Mouse (Mus musculus) liver, postnatal 0 days (tissue): Measurements from ENCODE around the gene Rnf213. TPM values are rescaled to one million over a fixed set of nuclear protein-coding genes. Genes with fewer than 3 reads are reported as not detected.

Source experiments
- ATAC-seq: fragments of 200-750 bp; cut with Nextera tagmentation; 2 replicates; pipeline ENCODE4 v1.8.0; 2017; ENCODE audit warnings: mild to moderate bottlenecking, moderate library complexity
- DNase-seq: peaks from one replicate; pipeline ENCODE4 v3.0.0-alpha.2; 2016
- H3K27ac ChIP-seq: fragments of 300-500 bp; sonication (generic); 2 replicates; pipeline ENCODE4 v1.5.1; 2014; ENCODE audit warnings: antibody characterized with exemption, moderate library complexity, mild to moderate bottlenecking, low read depth
- H3K27me3 ChIP-seq: fragments of 300-500 bp; sonication (generic); 2 replicates; pipeline ENCODE4 v1.6.1; 2014; ENCODE audit warnings: low read length, control low read depth, mixed read lengths; ENCODE audit not compliant: insufficient read depth
- H3K36me3 ChIP-seq: fragments of 300-500 bp; sonication (generic); replicated peaks from 2 replicates; pipeline ENCODE4 v1.6.1; 2014; ENCODE audit warnings: mild to moderate bottlenecking, control low read depth, low read length, moderate library complexity, mixed read lengths; ENCODE audit not compliant: insufficient read depth
- H3K4me1 ChIP-seq: fragments of 300-500 bp; sonication (generic); 2 replicates; pipeline ENCODE4 v1.6.1; 2014; ENCODE audit warnings: antibody characterized with exemption, mild to moderate bottlenecking, control low read depth; ENCODE audit not compliant: insufficient read depth
- H3K4me2 ChIP-seq: fragments of 300-500 bp; sonication (generic); 2 replicates; pipeline ENCODE4 v1.6.1; 2014; ENCODE audit warnings: low read depth, mild to moderate bottlenecking, low read length, moderate library complexity, mixed read lengths
- H3K4me3 ChIP-seq: fragments of 300-500 bp; sonication (generic); 2 replicates; pipeline ENCODE4 v1.5.1; 2014; ENCODE audit warnings: low read depth, low read length
- H3K9ac ChIP-seq: fragments of 300-500 bp; sonication (generic); replicated peaks from 2 replicates; pipeline ENCODE4 v1.6.1; 2014; ENCODE audit warnings: mild to moderate bottlenecking, moderate library complexity
- H3K9me3 ChIP-seq: fragments of 300-500 bp; sonication (generic); 2 replicates; pipeline ENCODE4 v1.6.1; 2016; ENCODE audit warnings: mild to moderate bottlenecking, control low read depth, low read length, mixed read lengths
- CTCF ChIP-seq: sonication (generic); IDR thresholded peaks from 2 replicates; pipeline ENCODE4 v1.5.1; 2016; ENCODE audit warnings: antibody characterized with exemption, low read depth
- EP300 ChIP-seq: IDR thresholded peaks from 2 replicates; pipeline ENCODE4 v1.6.1; 2016; ENCODE audit warnings: antibody characterized with exemption, low read depth, mild to moderate bottlenecking
- WGBS: fragments of 180-500 bp; shearing (Covaris S2); extraction: QIAGEN DNeasy Blood & Tissue Kit; methylation state at CpG from one replicate; pipeline ENCODE4 v1.1.7; 2014; ENCODE audit not compliant: insufficient replicate concordance; 5-methylcytosine and 5-hydroxymethylcytosine counted together
- polyA plus RNA-seq: library from polyadenylated mRNA; unstranded; fragments of >200 nt; fragmentation: Nextera tagmentation; extraction: Ambion mirVana; gene quantifications from 2 replicates; pipeline ENCODE4 v1.2.1, GENCODE M21; 2015

The Rnf213 gene
- polyA plus RNA-seq, 1 experiment from 2014 or later: 6.6 TPM

DNA sequence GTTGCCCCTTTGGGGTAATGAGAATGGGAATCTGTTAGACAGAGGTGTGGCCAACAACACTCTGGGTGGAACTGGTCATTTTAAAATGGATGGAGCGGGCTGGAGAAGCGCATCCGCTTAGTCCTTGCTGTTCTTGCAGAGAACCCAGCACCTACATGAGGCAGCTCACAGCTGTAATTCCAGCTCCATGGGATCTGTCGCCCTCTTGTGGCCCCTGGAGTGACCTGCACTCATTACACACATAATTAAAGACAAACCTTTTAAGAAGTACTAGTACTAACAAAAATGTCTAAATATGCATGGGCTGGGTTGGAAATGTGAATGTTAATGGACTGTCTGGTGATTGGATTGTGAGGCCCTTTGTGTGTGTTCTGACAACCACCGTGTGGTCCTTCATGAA, 11.7 kb downstream of the Rnf213 start:
- no peaks in the 10 kb centered on the region for H3K27me3 ChIP-seq
- peak; percentile 77 for DNase-seq
- no peak for ATAC-seq
- no peaks in the 10 kb centered on the region for H3K9me3 ChIP-seq
- no peaks in the 10 kb centered on the region for H3K4me1 ChIP-seq
- 65% methylated on average over 5 of the region's 5 CpGs for WGBS
- H3K4me3 ChIP-seq: no peak overlapping the region
- peaks cover 77% of the 10 kb centered on the region for H3K36me3 ChIP-seq
- H3K4me2 ChIP-seq: no peak overlapping the region
- H3K27ac ChIP-seq: no peak overlapping the region
- no peak overlapping the region for H3K9ac ChIP-seq
- peak; percentile 92 for TF ChIP-seq CTCF
- no peak for TF ChIP-seq EP300

DNA sequence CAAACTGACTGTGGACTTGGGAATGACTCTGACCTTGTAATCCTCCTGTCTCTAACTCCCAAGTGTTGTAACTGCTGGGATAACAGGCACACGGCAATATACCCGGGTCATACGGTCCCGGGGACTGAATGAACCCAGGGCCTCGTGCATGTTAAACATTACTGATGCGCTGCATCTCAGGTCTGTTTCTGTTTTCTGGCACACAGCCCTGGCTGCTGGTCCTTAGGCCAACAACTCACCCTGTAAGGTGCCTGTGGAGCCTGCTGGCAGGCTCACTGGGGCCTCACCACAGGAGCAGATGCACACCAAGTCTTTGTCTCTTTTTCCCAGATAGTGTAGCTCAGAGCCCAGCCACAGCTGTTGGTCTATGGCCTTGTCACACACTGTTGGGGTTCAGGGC, 14.5 kb downstream of the Rnf213 start:
- no peaks in the 10 kb centered on the region for H3K27me3 ChIP-seq
- H3K9me3 ChIP-seq: no peaks in the 10 kb centered on the region
- no peak overlapping the region for H3K4me2 ChIP-seq
- DNase-seq: no peak
- H3K27ac ChIP-seq: no peak overlapping the region
- WGBS: 88% methylated on average over 6 of the region's 6 CpGs
- H3K4me3 ChIP-seq: no peak overlapping the region
- H3K4me1 ChIP-seq: no peaks in the 10 kb centered on the region
- no peak for TF ChIP-seq EP300
- no peak for TF ChIP-seq CTCF
- no peak for ATAC-seq
- H3K36me3 ChIP-seq: peaks cover 94% of the 10 kb centered on the region
- H3K9ac ChIP-seq: no peak overlapping the region

DNA sequence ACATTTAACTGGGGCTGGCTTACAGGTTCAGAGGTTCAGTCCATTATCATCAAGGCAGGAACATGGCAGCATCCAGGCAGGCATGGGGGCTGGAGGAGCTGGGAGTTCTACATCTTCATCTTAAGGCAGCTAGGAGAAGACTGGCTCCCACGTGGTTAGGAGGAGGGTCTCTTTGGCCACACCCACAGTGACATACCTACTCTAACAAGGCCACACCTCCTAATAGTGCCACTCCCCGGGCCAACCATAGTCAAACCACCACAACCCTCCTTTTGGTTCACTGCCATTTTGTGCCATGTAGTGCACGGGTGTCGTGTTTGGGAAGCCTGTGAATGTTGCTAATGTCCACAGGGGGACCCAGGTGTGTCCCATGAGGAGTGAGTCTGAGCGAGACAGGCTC, 15.1 kb downstream of the Rnf213 start:
- Histone ChIP-seq H3K9ac (no peak overlapping the region), H3K36me3 (peaks cover 91% of the 10 kb centered on the region), H3K27me3 (no peaks in the 10 kb centered on the region), H3K27ac (no peak overlapping the region), H3K4me3 (no peak overlapping the region), H3K4me2 (no peak overlapping the region), H3K9me3 (no peaks in the 10 kb centered on the region), H3K4me1 (no peaks in the 10 kb centered on the region)
- 57% methylated on average over 5 of the region's 5 CpGs for WGBS
- DNase-seq (no peak), ATAC-seq (no peak)
- TF ChIP-seq EP300: no peak
- TF ChIP-seq CTCF: no peak

DNA sequence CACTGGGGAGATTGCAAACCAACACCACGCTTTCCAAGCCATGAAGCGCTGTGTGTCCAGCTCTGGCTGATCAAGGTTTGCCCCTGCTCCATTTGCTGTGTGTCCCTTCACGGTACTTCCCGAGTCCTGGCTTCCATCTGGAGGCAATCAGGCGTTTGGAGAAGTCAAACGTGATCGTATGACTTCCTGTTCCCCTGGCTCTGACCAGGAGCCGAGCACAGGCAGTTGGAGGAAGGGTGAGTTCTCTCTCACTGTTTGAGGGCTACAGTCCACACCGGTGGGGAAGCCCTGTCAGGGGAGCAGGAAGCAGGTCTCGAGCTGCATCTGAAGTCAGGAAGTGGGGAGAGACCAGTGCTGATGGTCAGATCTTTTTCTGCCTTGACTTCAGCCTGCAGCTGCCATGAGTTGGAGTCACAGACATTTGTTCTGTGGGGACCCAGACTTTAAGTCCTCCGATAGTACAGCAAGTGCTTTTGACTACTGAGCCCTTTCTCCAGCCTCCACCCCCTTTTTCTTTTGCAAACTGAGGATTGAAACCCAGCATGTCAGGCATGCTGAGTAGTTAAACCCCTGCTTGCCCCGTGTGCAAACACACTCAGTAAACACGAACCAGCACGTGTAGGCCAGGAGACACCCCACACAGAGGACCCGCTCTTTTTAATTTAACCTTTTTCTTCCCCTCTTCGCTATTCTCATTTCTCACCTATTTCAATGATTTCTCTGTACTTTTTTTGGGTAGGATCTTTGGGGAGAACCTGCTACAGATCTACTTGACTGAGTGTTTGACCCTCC, 26.6 kb downstream of the Rnf213 start:
- Histone ChIP-seq H3K9ac (no peak overlapping the region), H3K4me1 (no peaks in the 10 kb centered on the region), H3K9me3 (no peaks in the 10 kb centered on the region), H3K4me2 (no peak overlapping the region), H3K4me3 (no peak overlapping the region), H3K27me3 (no peaks in the 10 kb centered on the region), H3K36me3 (peaks cover 97% of the 10 kb centered on the region), H3K27ac (no peak overlapping the region)
- TF ChIP-seq CTCF (no peak), EP300 (no peak)
- 31% methylated on average over 16 of the region's 16 CpGs for WGBS
- no peak for DNase-seq
- no peak for ATAC-seq

DNA sequence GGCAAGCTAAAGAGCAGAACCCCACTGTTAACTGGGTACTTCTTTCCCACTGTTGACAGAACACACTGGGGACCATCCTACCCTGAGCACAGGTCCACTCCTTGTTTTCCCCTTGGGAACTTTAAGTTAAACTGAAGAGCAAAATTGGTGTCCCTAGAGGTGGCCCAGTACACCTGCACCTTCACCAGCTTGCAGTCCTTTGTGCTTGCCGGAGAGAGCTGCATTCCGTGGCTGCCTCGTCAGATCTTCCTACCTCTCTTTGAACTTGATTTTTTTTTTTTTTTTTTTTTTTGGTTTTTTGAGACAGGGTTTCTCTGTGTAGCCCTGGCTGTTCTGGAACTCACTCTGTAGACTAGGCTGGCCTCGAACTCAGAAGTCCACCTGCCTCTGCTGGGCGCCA, 27.5 kb downstream of the Rnf213 start:
- peaks cover 99% of the 10 kb centered on the region for H3K36me3 ChIP-seq
- DNase-seq (no peak), ATAC-seq (no peak)
- WGBS: 85% methylated on average over 5 of the region's 5 CpGs
- no peaks in the 10 kb centered on the region for H3K4me1 ChIP-seq
- H3K27ac ChIP-seq: no peak overlapping the region
- H3K4me3 ChIP-seq: no peak overlapping the region
- no peak for TF ChIP-seq CTCF
- no peak for TF ChIP-seq EP300
- no peaks in the 10 kb centered on the region for H3K27me3 ChIP-seq
- H3K9me3 ChIP-seq: no peaks in the 10 kb centered on the region
- no peak overlapping the region for H3K4me2 ChIP-seq
- H3K9ac ChIP-seq: no peak overlapping the region

DNA sequence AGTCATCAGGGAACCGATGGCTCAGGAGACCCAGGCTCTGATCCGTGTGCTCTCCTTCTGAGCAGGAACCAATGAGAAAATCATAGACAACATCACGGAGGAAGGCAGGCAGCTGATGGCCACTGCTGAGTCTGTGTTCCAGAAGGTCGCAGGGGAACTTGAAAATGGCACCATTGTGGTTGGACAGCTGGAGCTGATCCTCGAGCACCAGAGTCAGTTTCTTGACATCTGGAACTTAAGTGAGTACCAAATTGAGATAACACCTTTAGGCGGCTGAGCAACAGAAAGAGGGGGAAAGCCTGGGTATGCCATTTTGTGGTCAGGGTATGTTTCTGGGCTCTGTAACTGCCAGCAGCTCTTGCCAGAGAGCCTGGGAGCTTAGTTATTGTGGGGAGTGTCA, 34.5 kb downstream of the Rnf213 start:
- Histone ChIP-seq H3K4me3 (no peak overlapping the region), H3K27me3 (no peaks in the 10 kb centered on the region), H3K9ac (no peak overlapping the region), H3K36me3 (peaks cover 89% of the 10 kb centered on the region), H3K9me3 (no peaks in the 10 kb centered on the region), H3K4me1 (peaks cover 10% of the 10 kb centered on the region), H3K4me2 (no peak overlapping the region), H3K27ac (no peak overlapping the region)
- DNase-seq (no peak), ATAC-seq (no peak)
- WGBS: 75% methylated on average over 6 of the region's 6 CpGs
- TF ChIP-seq CTCF (no peak), EP300 (no peak)
